Mouse (Mus musculus) kidney, embryonic 16.5 days (tissue): ENCODE results near the gene AI661453. TPM values are rescaled to one million over a fixed set of nuclear protein-coding genes. Genes with fewer than 3 reads are reported as not detected.

Experiments
- ATAC-seq: fragments of 200-750 bp; cut with Nextera tagmentation; 2 replicates; pipeline ENCODE4 v1.8.0; 2017; ENCODE audit warnings: moderate TSS enrichment; ENCODE audit not compliant: low FRiP score, low TSS enrichment
- H3K27ac ChIP-seq: fragments of 300-500 bp; sonication (generic); 2 replicates; pipeline ENCODE4 v1.5.1; 2014; ENCODE audit warnings: low read length
- H3K27me3 ChIP-seq: fragments of 300-500 bp; sonication (generic); 2 replicates; pipeline ENCODE4 v1.6.1; 2014; ENCODE audit warnings: low read length, control low read depth, mixed read lengths; ENCODE audit not compliant: insufficient read depth
- H3K36me3 ChIP-seq: fragments of 300-500 bp; sonication (generic); 2 replicates; pipeline ENCODE4 v1.6.1; 2014; ENCODE audit warnings: low read length, control low read depth, mixed read lengths; ENCODE audit not compliant: insufficient read depth
- H3K4me1 ChIP-seq: fragments of 300-500 bp; sonication (generic); 2 replicates; pipeline ENCODE4 v1.6.1; 2014; ENCODE audit warnings: low read length, control low read depth, mixed read lengths; ENCODE audit not compliant: insufficient read depth
- H3K4me2 ChIP-seq: fragments of 300-500 bp; sonication (generic); replicated peaks from 2 replicates; pipeline ENCODE4 v1.6.1; 2014; ENCODE audit warnings: low read depth, low read length
- H3K4me3 ChIP-seq: fragments of 300-500 bp; sonication (generic); 2 replicates; pipeline ENCODE4 v1.5.1; 2014; ENCODE audit warnings: mild to moderate bottlenecking, low read length
- H3K9ac ChIP-seq: fragments of 300-500 bp; sonication (generic); replicated peaks from 2 replicates; pipeline ENCODE4 v1.6.1; 2014; ENCODE audit warnings: low read length
- H3K9me3 ChIP-seq: fragments of 300-500 bp; sonication (generic); 2 replicates; pipeline ENCODE4 v1.6.1; 2016; ENCODE audit warnings: low read length, control low read depth
- WGBS: fragments of 180-500 bp; shearing (Covaris S2); extraction: QIAGEN DNeasy Blood & Tissue Kit; methylation state at CpG from one replicate; pipeline ENCODE4 v1.1.7; 2014; 5-methylcytosine and 5-hydroxymethylcytosine counted together
- polyA plus RNA-seq: library from polyadenylated mRNA; unstranded; fragments of >200 nt; fragmentation: Nextera tagmentation; extraction: Ambion mirVana; gene quantifications from 2 replicates; pipeline ENCODE4 v1.2.1, GENCODE M21; 2015

Gene AI661453
- polyA plus RNA-seq, 1 experiment from 2014 or later, result 2.5 TPM

GRCm38 (mm10) chr17:47503689-47504088 is 67.3 kb downstream of the AI661453 start:
- Histone ChIP-seq H3K4me1 (peaks cover 41% of the 10 kb centered on the region), H3K27ac (no peak overlapping the region), H3K27me3 (no peaks in the 10 kb centered on the region), H3K9ac (no peak overlapping the region), H3K4me3 (no peak overlapping the region), H3K36me3 (peaks cover 15% of the 10 kb centered on the region), H3K9me3 (no peaks in the 10 kb centered on the region), H3K4me2 (no peak overlapping the region)
- ATAC-seq, result no peak

GRCm38 (mm10) chr17:47504228-47504627 is 67.8 kb downstream of the AI661453 start:
- peaks cover 41% of the 10 kb centered on the region for H3K4me1 ChIP-seq

GRCm38 (mm10) chr17:47504941-47505346 is 68.5 kb downstream of the AI661453 start, which contains the start of gene Ccnd3:
Ccnd3 (plus strand) TSS chr17:47505051.
- H3K27ac ChIP-seq, result peak within 1 kb of the TSS; percentile 37; the same call in 1 of the 2 replicates
- H3K4me1 ChIP-seq, result peaks cover 41% of the 10 kb centered on the region
- peaks cover 9% of the 10 kb centered on the region; the same call in 1 of the 2 replicates for H3K36me3 ChIP-seq
- H3K9ac ChIP-seq, result peak within 1 kb of the TSS; percentile 64
- ATAC-seq, result peak; percentile 33
- 1% methylated on average over 22 of the region's 22 CpGs for WGBS
- H3K4me3 ChIP-seq, result peak within 1 kb of the TSS; percentile 45
- H3K4me2 ChIP-seq, result peak within 1 kb of the TSS; percentile 67
- H3K9me3 ChIP-seq, result no peaks in the 10 kb centered on the region
- H3K27me3 ChIP-seq, result no peaks in the 10 kb centered on the region

More at GRCm38 (mm10) chr17:47504228-47504627, 67.8 kb downstream of the AI661453 start:
- H3K4me3 ChIP-seq, result peak overlapping the region; percentile 45; the same call in 1 of the 2 replicates
- no peaks in the 10 kb centered on the region for H3K9me3 ChIP-seq
- peak overlapping the region; percentile 64 for H3K9ac ChIP-seq
- H3K27me3 ChIP-seq, result no peaks in the 10 kb centered on the region
- no peak overlapping the region; the same call in 1 of the 2 replicates for H3K27ac ChIP-seq
- peaks cover 13% of the 10 kb centered on the region for H3K36me3 ChIP-seq
- 65% methylated on average over 5 of the region's 5 CpGs for WGBS
- ATAC-seq, result no peak
- peak overlapping the region; percentile 67 for H3K4me2 ChIP-seq

- WGBS, result 58% methylated on average over 2 of the region's 2 CpGs
- H3K36me3 ChIP-seq, result peaks cover 3% of the 10 kb centered on the region; the same call in 1 of the 2 replicates
- peak overlapping the region; percentile 64 for H3K9ac ChIP-seq
- H3K4me1 ChIP-seq, result peaks cover 41% of the 10 kb centered on the region
- no peaks in the 10 kb centered on the region for H3K27me3 ChIP-seq
- H3K4me3 ChIP-seq, result peak overlapping the region; percentile 45
- peak overlapping the region; percentile 67 for H3K4me2 ChIP-seq
- peak overlapping the region; percentile 37; the same call in 1 of the 2 replicates for H3K27ac ChIP-seq
- ATAC-seq, result no peak
- no peaks in the 10 kb centered on the region for H3K9me3 ChIP-seq
Measured at GRCm38 (mm10) chr17:47505566-47505965, 69.2 kb downstream of the AI661453 start.

GRCm38 (mm10) chr17:47506042-47506441 is 69.6 kb downstream of the AI661453 start:
- H3K36me3 ChIP-seq, result no peaks in the 10 kb centered on the region
- H3K9me3 ChIP-seq, result no peaks in the 10 kb centered on the region
- H3K4me2 ChIP-seq, result no peak overlapping the region
- H3K27me3 ChIP-seq, result no peaks in the 10 kb centered on the region
- ATAC-seq, result no peak
- WGBS, result 77% methylated on average over 1 of the region's 1 CpGs
- peaks cover 39% of the 10 kb centered on the region for H3K4me1 ChIP-seq
- no peak overlapping the region for H3K9ac ChIP-seq
- H3K4me3 ChIP-seq, result no peak overlapping the region
- H3K27ac ChIP-seq, result no peak overlapping the region

GRCm38 (mm10) chr17:47506697-47507096 is 70.3 kb downstream of the AI661453 start:
- Histone ChIP-seq H3K9ac (no peak overlapping the region), H3K4me1 (peaks cover 39% of the 10 kb centered on the region), H3K27ac (no peak overlapping the region), H3K4me2 (no peak overlapping the region), H3K4me3 (no peak overlapping the region), H3K36me3 (no peaks in the 10 kb centered on the region), H3K27me3 (no peaks in the 10 kb centered on the region), H3K9me3 (no peaks in the 10 kb centered on the region)
- WGBS, result 90% methylated on average over 4 of the region's 4 CpGs
- no peak for ATAC-seq

- H3K9me3 ChIP-seq, result no peaks in the 10 kb centered on the region
- no peak overlapping the region for H3K9ac ChIP-seq
- no peak for ATAC-seq
- peaks cover 41% of the 10 kb centered on the region for H3K4me1 ChIP-seq
- H3K27ac ChIP-seq, result peak overlapping the region; percentile 62; the same call in 1 of the 2 replicates
- H3K4me2 ChIP-seq, result peak overlapping the region; percentile 52
- no peaks in the 10 kb centered on the region for H3K27me3 ChIP-seq
- H3K4me3 ChIP-seq, result no peak overlapping the region
- no peaks in the 10 kb centered on the region for H3K36me3 ChIP-seq
- WGBS, result 83% methylated on average over 2 of the region's 2 CpGs
Measured at GRCm38 (mm10) chr17:47507523-47507922, 71.1 kb downstream of the AI661453 start.

GRCm38 (mm10) chr17:47508012-47508608 is 71.7 kb downstream of the AI661453 start:
- WGBS, result 19% methylated on average over 12 of the region's 12 CpGs
- Histone ChIP-seq H3K9ac (peak overlapping the region; percentile 55), H3K4me1 (peaks cover 44% of the 10 kb centered on the region)

GRCm38 (mm10) chr17:47509031-47509705 is 72.8 kb downstream of the AI661453 start:
- H3K9ac ChIP-seq, result no peak overlapping the region
- no peak overlapping the region for H3K4me3 ChIP-seq
- no peaks in the 10 kb centered on the region for H3K9me3 ChIP-seq
- WGBS, result 44% methylated on average over 9 of the region's 9 CpGs
- no peaks in the 10 kb centered on the region for H3K36me3 ChIP-seq
- H3K4me2 ChIP-seq, result no peak overlapping the region
- H3K27ac ChIP-seq, result peak overlapping the region; percentile 69
- ATAC-seq, result no peak
- peaks cover 50% of the 10 kb centered on the region for H3K4me1 ChIP-seq
- no peaks in the 10 kb centered on the region for H3K27me3 ChIP-seq

More at GRCm38 (mm10) chr17:47508012-47508608, 71.7 kb downstream of the AI661453 start:
- H3K9me3 ChIP-seq, result no peaks in the 10 kb centered on the region
- H3K27ac ChIP-seq, result peak overlapping the region; percentile 95
- peak; percentile 73 for ATAC-seq
- H3K36me3 ChIP-seq, result no peaks in the 10 kb centered on the region
- peak overlapping the region; percentile 52 for H3K4me2 ChIP-seq
- peak overlapping the region; percentile 28 for H3K4me3 ChIP-seq
- H3K27me3 ChIP-seq, result no peaks in the 10 kb centered on the region
